Mouse (Mus musculus) cortical plate, adult 2 months (tissue): ENCODE results near the gene Arhgap32.

Source experiments
- CTCF ChIP-seq: fragments of 200-500 bp; IDR thresholded peaks from 2 replicates; pipeline ENCODE4 v1.5.1; 2011; ENCODE audit warnings: mild to moderate bottlenecking, control low read depth, low read length; ENCODE audit not compliant: insufficient read depth; ENCODE audit errors: extremely low read depth
- POLR2A ChIP-seq: fragments of 200-500 bp; IDR thresholded peaks from 2 replicates; pipeline ENCODE4 v1.6.1; 2011; ENCODE audit warnings: mild to moderate bottlenecking, low read length, control low read depth; ENCODE audit not compliant: insufficient read depth; ENCODE audit errors: extremely low read depth

GRCm38 (mm10) chr9:32181170-32181569, 65.2 kb downstream of the Arhgap32 start:
- TF ChIP-seq POLR2A (no peak), CTCF (no peak)
